Mouse (Mus musculus): ENCODE measurements around the gene Galr3. TPM values are rescaled to one million over a fixed set of nuclear protein-coding genes. Genes with fewer than 3 reads are reported as not detected.

Gene Galr3
- total RNA-seq (2023) = not detected in 2 replicates

GRCm38 (mm10) chr15:79041585-79041984 is at the start of gene Galr3:
TSS of gene Galr3 (plus strand) at chr15:79041885.

GRCm38 (mm10) chr15:79028237-79028738 is 13.4 kb upstream of the Galr3 start, which contains the start of gene H1f0:
TSS of gene H1f0 (plus strand) at chr15:79028450.

GRCm38 (mm10) chr15:79062376-79063159 is 20.9 kb downstream of the Galr3 start, which contains the start of gene Ankrd54:
TSS of gene Ankrd54 (minus strand) at chr15:79062893.

GRCm38 (mm10) chr15:79074913-79075532 is 33.3 kb downstream of the Galr3 start, which contains the start of gene Eif3l:
TSS of gene Eif3l (plus strand) at chr15:79075179.

Other genes starting within 250 kb of the Galr3 start
- gene Card10, start 238.8 kb upstream of the Galr3 start, total RNA-seq (2023) = 38.0 and 51.1 TPM in 2 replicates
- gene Cdc42ep1, start 199.3 kb upstream of the Galr3 start, total RNA-seq (2023) = 0.16 TPM in 1 of 2 replicates, not detected in the other
- gene Lgals2, start 186.4 kb upstream of the Galr3 start, total RNA-seq (2023) = not detected in 2 replicates
- 78.1 and 82.2 TPM in 2 replicates for gene Gga1, start 164.7 kb upstream of the Galr3 start, total RNA-seq (2023)
- not detected in 2 replicates for gene Gm49510, start 142.2 kb upstream of the Galr3 start, total RNA-seq (2023)
- 79.0 and 84.2 TPM in 2 replicates for gene Sh3bp1, start 142.1 kb upstream of the Galr3 start, total RNA-seq (2023)
- 1.5 and 2.1 TPM in 2 replicates for gene Pdxp, start 128.0 kb upstream of the Galr3 start, total RNA-seq (2023)
- 96.1 and 170 TPM in 2 replicates for gene Lgals1, start 115.2 kb upstream of the Galr3 start, total RNA-seq (2023)
- 13.9 and 16.8 TPM in 2 replicates for gene Nol12, start 107.0 kb upstream of the Galr3 start, total RNA-seq (2023)
- gene Triobp, start 94.2 kb upstream of the Galr3 start, total RNA-seq (2023) = 187 and 211 TPM in 2 replicates
- gene H1f0, start 13.4 kb upstream of the Galr3 start, total RNA-seq (2023) = 16.5 and 23.8 TPM in 2 replicates
- gene Ankrd54, start 21.0 kb downstream of the Galr3 start, total RNA-seq (2023) = 13.0 and 17.1 TPM in 2 replicates
- gene Eif3l, start 33.3 kb downstream of the Galr3 start, total RNA-seq (2023) = 51.7 and 52.6 TPM in 2 replicates
- gene Micall1, start 67.0 kb downstream of the Galr3 start, total RNA-seq (2023) = 14.2 and 16.5 TPM in 2 replicates
- 18.8 and 28.4 TPM in 2 replicates for gene Polr2f, start 99.1 kb downstream of the Galr3 start, total RNA-seq (2023)
- not detected in 2 replicates for gene 1700088E04Rik, start 99.4 kb downstream of the Galr3 start, total RNA-seq (2023)
- gene Sox10, start 123.4 kb downstream of the Galr3 start, total RNA-seq (2023) = not detected in 2 replicates
- gene Pick1, start 187.3 kb downstream of the Galr3 start, total RNA-seq (2023) = 4.7 and 7.6 TPM in 2 replicates
- 0.16 TPM in 1 of 2 replicates, not detected in the other for gene Gm49486, start 187.5 kb downstream of the Galr3 start, total RNA-seq (2023)
- not detected in 2 replicates for gene Slc16a8, start 212.9 kb downstream of the Galr3 start, total RNA-seq (2023)
- not detected in 2 replicates for gene Baiap2l2, start 243.7 kb downstream of the Galr3 start, total RNA-seq (2023)

Measured in neutrophil, adult 65 days (primary cell).